Mouse (Mus musculus) bone marrow, adult 2 months (tissue): ENCODE data around the gene Dera. TPM values are rescaled to one million over a fixed set of nuclear protein-coding genes. Genes with fewer than 3 reads are reported as not detected.

Experiments used
- H3K27ac ChIP-seq: fragments of 200-500 bp; 2 replicates; pipeline ENCODE4 v1.5.1; 2012; ENCODE audit warnings: low read depth, mild to moderate bottlenecking, control low read depth, inconsistent platforms, low read length; ENCODE audit not compliant: control insufficient read depth, poor library complexity, insufficient read depth
- H3K4me1 ChIP-seq: fragments of 200-500 bp; 2 replicates; pipeline ENCODE4 v1.6.1; 2011; ENCODE audit warnings: low read length; ENCODE audit not compliant: control insufficient read depth, insufficient read depth
- H3K4me3 ChIP-seq: fragments of 200-500 bp; replicated peaks from 2 replicates; pipeline ENCODE3; 2011; ENCODE audit warnings: mild to moderate bottlenecking, low read depth, low read length, control low read depth; ENCODE audit not compliant: control insufficient read depth
- CTCF ChIP-seq: fragments of 200-500 bp; IDR thresholded peaks from 2 replicates; pipeline ENCODE4 v1.5.1; 2011; ENCODE audit warnings: low read length, control low read depth; ENCODE audit not compliant: control insufficient read depth, insufficient read depth
- POLR2A ChIP-seq: fragments of 200-500 bp; IDR thresholded peaks from 2 replicates; pipeline ENCODE4 v1.6.1; 2011; ENCODE audit warnings: low read depth, mild to moderate bottlenecking, control low read depth, low read length, borderline replicate concordance; ENCODE audit not compliant: control insufficient read depth
- WGBS: fragments of 180-500 bp; shearing (Covaris S2); methylation state at CpG from one replicate; pipeline ENCODE4 v1.1.7; 2018; 5-methylcytosine and 5-hydroxymethylcytosine counted together
- polyA plus RNA-seq: library from polyadenylated mRNA; stranded (reverse); fragments of >200 nt; gene quantifications from 2 replicates; pipeline ENCODE4 v1.2.4, GENCODE M21; 2011; ENCODE audit warnings: low replicate concordance; ENCODE audit not compliant: missing spikeins, insufficient read depth, insufficient read length

Gene Dera
- polyA plus RNA-seq, 1 experiment, result 16.1 TPM

DNA sequence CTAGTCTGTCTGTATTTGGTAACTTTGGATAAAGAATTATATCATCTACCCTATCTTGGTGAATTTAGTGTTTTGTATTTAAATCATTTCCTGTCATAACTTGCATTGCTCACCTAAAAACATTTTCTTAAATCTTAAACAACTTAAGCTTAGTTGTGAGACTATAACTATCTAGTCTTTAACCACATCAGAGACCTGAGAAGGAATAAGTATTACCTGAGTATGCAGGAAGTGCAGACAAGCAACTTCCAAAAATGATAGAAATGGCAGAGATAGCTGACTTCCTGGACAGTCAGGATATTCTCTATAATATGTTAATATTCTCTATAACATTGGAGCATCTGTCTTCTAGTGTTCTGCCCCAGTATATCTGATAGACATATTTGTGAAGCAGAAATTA lies 11.8 kb downstream of the Dera start:
- no peak overlapping the region for H3K4me3 ChIP-seq
- no peak overlapping the region for H3K27ac ChIP-seq
- no peaks in the 10 kb centered on the region for H3K4me1 ChIP-seq
- TF ChIP-seq CTCF (no peak), POLR2A (no peak)

- Histone ChIP-seq H3K4me1 (no peaks in the 10 kb centered on the region), H3K27ac (no peak overlapping the region), H3K4me3 (no peak overlapping the region)
- TF ChIP-seq CTCF (no peak), POLR2A (no peak)
- 85% methylated on average over 3 of the region's 3 CpGs for WGBS
Measured at GRCm38 (mm10) chr6:137771621-137772250, 17.4 kb downstream of the Dera start.

- WGBS, result 81% methylated on average over 8 of the region's 8 CpGs
- Histone ChIP-seq H3K4me1 (no peaks in the 10 kb centered on the region), H3K27ac (no peak overlapping the region), H3K4me3 (no peak overlapping the region)
- TF ChIP-seq POLR2A (no peak), CTCF (no peak)
Measured at GRCm38 (mm10) chr6:137772918-137773636, 18.7 kb downstream of the Dera start.

DNA sequence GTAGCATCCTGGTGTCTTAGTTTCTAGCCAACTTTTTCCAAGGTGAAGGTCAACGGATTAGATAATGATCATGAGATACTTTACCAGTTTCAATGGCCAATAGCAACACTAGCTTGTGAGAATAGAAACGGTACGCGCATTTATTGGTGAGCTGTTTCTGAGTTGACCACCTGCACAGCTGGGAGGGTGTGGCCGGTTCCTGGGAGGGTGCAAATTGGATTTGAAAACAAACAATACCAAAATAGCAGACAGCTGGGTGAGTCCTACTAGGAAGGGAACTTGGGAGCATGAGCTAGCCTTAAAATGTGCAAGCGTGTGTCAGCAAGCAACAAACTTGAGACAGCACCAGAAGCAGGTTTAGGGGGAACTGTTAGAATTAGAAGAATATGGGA lies 19.3 kb downstream of the Dera start:
- Histone ChIP-seq H3K4me1 (no peaks in the 10 kb centered on the region), H3K4me3 (no peak overlapping the region), H3K27ac (no peak overlapping the region)
- TF ChIP-seq CTCF, result no peak
- no peak for TF ChIP-seq POLR2A
- WGBS, result 87% methylated on average over 6 of the region's 6 CpGs

DNA sequence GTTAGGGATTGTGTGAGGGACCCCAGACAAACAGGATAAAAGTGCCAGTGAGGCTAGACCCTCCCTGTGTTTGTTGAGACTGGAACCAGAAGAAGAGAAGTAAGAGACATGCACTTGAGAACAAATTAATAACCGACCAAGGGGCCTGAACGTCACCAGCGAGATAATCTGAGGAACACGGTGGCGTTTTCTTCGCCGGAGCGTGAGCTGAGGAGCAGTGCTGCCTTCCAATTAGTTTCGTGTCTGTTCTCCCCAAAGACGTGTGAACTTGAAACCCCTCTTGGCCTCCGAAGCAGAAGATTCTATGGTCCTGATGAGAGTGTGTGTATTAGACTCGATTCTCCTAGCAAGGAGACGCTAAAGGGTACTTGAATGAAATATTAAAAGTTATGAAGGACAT lies 19.8 kb downstream of the Dera start:
- H3K4me3 ChIP-seq, result no peak overlapping the region

DNA sequence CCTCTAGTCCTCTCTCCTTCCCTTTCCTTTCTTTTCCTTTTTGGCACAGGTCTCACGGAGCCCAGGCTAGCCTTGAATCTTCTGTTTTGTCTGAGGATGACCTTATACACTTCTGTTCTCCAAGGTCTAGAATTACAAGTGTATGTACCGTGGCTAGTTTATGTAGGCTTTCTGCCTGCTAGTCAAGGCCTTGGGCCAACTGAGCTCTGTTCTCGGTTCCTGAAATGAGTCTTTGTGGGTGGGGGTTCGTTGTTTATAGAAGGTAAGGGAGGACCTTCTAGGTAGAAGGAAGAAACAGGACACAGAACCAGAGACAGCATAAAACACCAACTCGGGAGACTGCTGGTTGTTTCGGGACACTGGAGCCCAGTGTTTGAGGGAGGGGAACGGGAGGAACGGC lies 20.8 kb downstream of the Dera start:
- H3K4me3 ChIP-seq, result no peak overlapping the region
- TF ChIP-seq CTCF (no peak), POLR2A (no peak)
- 81% methylated on average over 8 of the region's 8 CpGs for WGBS
- no peak overlapping the region for H3K27ac ChIP-seq
- no peaks in the 10 kb centered on the region for H3K4me1 ChIP-seq

More for the DNA sequence above, 19.8 kb downstream of the Dera start:
- Histone ChIP-seq H3K4me1 (no peaks in the 10 kb centered on the region), H3K27ac (no peak overlapping the region)
- TF ChIP-seq CTCF (no peak), POLR2A (no peak)
- WGBS, result 89% methylated on average over 13 of the region's 13 CpGs

GRCm38 (mm10) chr6:137776981-137777380 lies 22.6 kb downstream of the Dera start:
- Histone ChIP-seq H3K4me3 (no peak overlapping the region), H3K4me1 (no peaks in the 10 kb centered on the region), H3K27ac (no peak overlapping the region)
- TF ChIP-seq CTCF (no peak), POLR2A (no peak)
- WGBS, result 86% methylated on average over 8 of the region's 8 CpGs

DNA sequence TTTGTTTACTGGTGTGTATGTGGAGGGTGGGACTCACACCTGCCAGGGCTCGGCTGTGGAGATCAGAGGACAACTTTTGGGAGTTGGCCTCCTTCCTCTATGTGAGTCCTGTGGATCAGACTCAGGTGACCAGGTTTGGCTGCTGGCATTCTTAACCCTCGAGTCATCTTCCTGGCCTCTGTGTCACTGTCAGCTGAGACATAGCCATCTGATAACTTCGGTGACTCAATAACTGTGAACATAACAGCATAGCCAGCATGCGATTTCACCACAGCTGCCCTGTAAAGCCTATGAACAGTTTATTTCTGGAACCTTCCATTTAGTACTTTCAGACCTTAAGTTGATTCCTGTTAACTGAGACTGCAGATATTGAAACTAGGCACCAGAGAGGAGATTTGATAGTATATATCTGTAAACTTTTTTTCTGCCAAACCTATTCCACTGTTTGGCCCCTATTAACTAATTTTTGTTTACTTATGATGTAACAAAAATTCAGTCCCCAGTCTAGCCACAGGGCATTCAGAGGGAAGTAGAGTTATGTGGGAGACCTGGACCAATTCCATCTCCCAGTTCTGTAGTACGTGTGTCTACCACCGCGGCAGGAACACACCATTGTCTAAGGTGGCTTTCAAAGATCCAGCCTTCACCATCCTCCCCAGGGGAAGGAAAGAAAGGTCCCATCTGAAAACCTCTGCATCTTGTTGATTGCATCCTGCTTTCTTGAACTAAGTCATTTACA lies 29.7 kb downstream of the Dera start:
- WGBS, result 64% methylated on average over 7 of the region's 7 CpGs
- H3K4me1 ChIP-seq, result no peaks in the 10 kb centered on the region
- no peak overlapping the region for H3K4me3 ChIP-seq
- TF ChIP-seq POLR2A (no peak), CTCF (no peak)
- no peak overlapping the region for H3K27ac ChIP-seq
